Mouse (Mus musculus) adrenal gland, postnatal 25 days (tissue): ENCODE measurements around the gene L3mbtl2. TPM values are rescaled to one million over a fixed set of nuclear protein-coding genes. Genes with fewer than 3 reads are reported as not detected.
"Not testable (repeated sequence)": the region's sequence is repeated elsewhere in the genome, so short reads cannot be mapped to it uniquely, and the experiment has no call there.

Experiments
- DNase-seq: peaks from one replicate; pipeline ENCODE4 v3.0.0; 2021; ENCODE audit warnings: mixed read lengths
- long read RNA-seq: library from polyadenylated mRNA; stranded (forward); transcript quantifications from one replicate; pipeline ENCODE4 v2.0.0, GENCODE M21; 2021
- total RNA-seq: library from RNA; stranded (reverse); gene quantifications from 2 replicates; pipeline ENCODE4 v1.2.3, GENCODE M21; 2021

Gene L3mbtl2
- total RNA-seq, result 20.6 and 22.8 TPM in 2 replicates
- long read RNA-seq, transcript L3mbtl2-201 (17 exons, 3,487 nt), result major isoform, 28 of 41 reads
- long read RNA-seq, partial matches to known transcripts, result 7 of 41 reads
- long read RNA-seq, other reads (novel, unspliced or antisense), result 6 of 41 reads

- peak; percentile 92 for DNase-seq
Measured at GRCm38 (mm10) chr15:81663697-81664561, at the start of gene L3mbtl2. TSS of gene L3mbtl2 (plus strand) at chr15:81663889.

- DNase-seq, result peak; percentile 35
Measured at GRCm38 (mm10) chr15:81649516-81650455, 13.9 kb upstream of the L3mbtl2 start.

GRCm38 (mm10) chr15:81650636-81651035 is 13.1 kb upstream of the L3mbtl2 start:
- DNase-seq, result no peak

- DNase-seq, result no peak
Measured at GRCm38 (mm10) chr15:81661701-81662100, 2.0 kb upstream of the L3mbtl2 start.

GRCm38 (mm10) chr15:81663281-81663680 is 408 bp upstream of the L3mbtl2 start:
- DNase-seq, result no peak

GRCm38 (mm10) chr15:81666957-81667356 is 3.3 kb downstream of the L3mbtl2 start:
- DNase-seq, result no peak

GRCm38 (mm10) chr15:81670231-81670640 is 6.5 kb downstream of the L3mbtl2 start:
- DNase-seq, result peak; percentile 51

GRCm38 (mm10) chr15:81676637-81677036 is 12.9 kb downstream of the L3mbtl2 start:
- no peak for DNase-seq

- DNase-seq, result no peak
Measured at GRCm38 (mm10) chr15:81680301-81680805, 16.7 kb downstream of the L3mbtl2 start.

GRCm38 (mm10) chr15:81693366-81693966 is 29.8 kb downstream of the L3mbtl2 start:
- DNase-seq, result peak; percentile 20

- peak; percentile 91 for DNase-seq
Measured at GRCm38 (mm10) chr15:81693967-81694881, 30.5 kb downstream of the L3mbtl2 start.

- DNase-seq, result no peak
Measured at GRCm38 (mm10) chr15:81694891-81695290, 31.2 kb downstream of the L3mbtl2 start.

GRCm38 (mm10) chr15:81697175-81697574 is 33.5 kb downstream of the L3mbtl2 start, which contains the start of gene Chadl:
TSS of gene Chadl (minus strand) at chr15:81697287.
- no peak for DNase-seq

GRCm38 (mm10) chr15:81697847-81698246 is 34.2 kb downstream of the L3mbtl2 start:
- DNase-seq, result peak; percentile 32

GRCm38 (mm10) chr15:81698532-81698931 is 34.8 kb downstream of the L3mbtl2 start:
- no peak for DNase-seq

GRCm38 (mm10) chr15:81700161-81700560 is 36.5 kb downstream of the L3mbtl2 start:
- DNase-seq, result no peak

GRCm38 (mm10) chr15:81700601-81701000 is 36.9 kb downstream of the L3mbtl2 start:
- no peak for DNase-seq

- DNase-seq, result not testable (repeated sequence)
Measured at GRCm38 (mm10) chr15:81701350-81701749, 37.7 kb downstream of the L3mbtl2 start.

- no peak for DNase-seq
Measured at GRCm38 (mm10) chr15:81702306-81703093, 38.8 kb downstream of the L3mbtl2 start.

GRCm38 (mm10) chr15:81703094-81703489 is 39.4 kb downstream of the L3mbtl2 start:
- DNase-seq, result no peak
